Mouse (Mus musculus) gonadal fat pad, adult 2 months (tissue): ENCODE measurements around the gene Purb. TPM values are rescaled to one million over a fixed set of nuclear protein-coding genes. Genes with fewer than 3 reads are reported as not detected.
"Not testable (repeated sequence)": the region's sequence is repeated elsewhere in the genome, so short reads cannot be mapped to it uniquely, and the experiment has no call there.

ENCODE experiments used
- DNase-seq: peaks from one replicate; pipeline ENCODE4 v3.0.0-alpha.2; 2012; ENCODE audit warnings: low read depth
- polyA plus RNA-seq: library from polyadenylated mRNA; depleted of rRNA; stranded (reverse); fragments of >200 nt; gene quantifications from 2 replicates; pipeline ENCODE4 v1.2.3, GENCODE M21; 2012

Gene Purb
- polyA plus RNA-seq, 1 experiment, result 8.3 TPM

GRCm38 (mm10) chr11:6484244-6484959 is 8.7 kb upstream of the Purb start:
- no peak for DNase-seq

- DNase-seq, result no peak
Measured at GRCm38 (mm10) chr11:6483103-6483502, 7.4 kb upstream of the Purb start.

- DNase-seq, result no peak
Measured at GRCm38 (mm10) chr11:6481669-6482185, 6.0 kb upstream of the Purb start.

- no peak for DNase-seq
Measured at GRCm38 (mm10) chr11:6480681-6481405, 5.1 kb upstream of the Purb start.

GRCm38 (mm10) chr11:6480191-6480590 is 4.5 kb upstream of the Purb start:
- DNase-seq, result no peak

- no peak for DNase-seq
Measured at GRCm38 (mm10) chr11:6479231-6479630, 3.5 kb upstream of the Purb start.

GRCm38 (mm10) chr11:6477350-6477749 is 1.6 kb upstream of the Purb start:
- DNase-seq, result no peak

- DNase-seq, result no peak
Measured at GRCm38 (mm10) chr11:6476876-6477275, 1.2 kb upstream of the Purb start.

GRCm38 (mm10) chr11:6474874-6475731 is 614 bp downstream of the Purb start:
- DNase-seq, result no peak

- no peak for DNase-seq
Measured at GRCm38 (mm10) chr11:6474381-6474780, 1.3 kb downstream of the Purb start.

- DNase-seq, result no peak
Measured at GRCm38 (mm10) chr11:6472076-6472475, 3.6 kb downstream of the Purb start.

GRCm38 (mm10) chr11:6471493-6471892 is 4.2 kb downstream of the Purb start:
- no peak for DNase-seq

GRCm38 (mm10) chr11:6471054-6471453 is 4.7 kb downstream of the Purb start:
- DNase-seq, result no peak

GRCm38 (mm10) chr11:6468541-6468940 is 7.2 kb downstream of the Purb start:
- DNase-seq, result no peak

GRCm38 (mm10) chr11:6465122-6465521 is 10.6 kb downstream of the Purb start:
- no peak for DNase-seq

- DNase-seq, result no peak
Measured at GRCm38 (mm10) chr11:6463159-6463837, 12.4 kb downstream of the Purb start.

GRCm38 (mm10) chr11:6456083-6456482 is 19.6 kb downstream of the Purb start:
- DNase-seq, result no peak

GRCm38 (mm10) chr11:6448155-6448554 is 27.6 kb downstream of the Purb start:
- not testable (repeated sequence) for DNase-seq

GRCm38 (mm10) chr11:6447493-6447892 is 28.2 kb downstream of the Purb start:
- no peak for DNase-seq

- no peak for DNase-seq
Measured at GRCm38 (mm10) chr11:6445951-6446350, 29.8 kb downstream of the Purb start.

GRCm38 (mm10) chr11:6445441-6445840 is 30.3 kb downstream of the Purb start:
- DNase-seq, result no peak
